Mouse (Mus musculus) small intestine, adult 2 months (tissue): ENCODE measurements around the gene 4930578G10Rik. TPM values are rescaled to one million over a fixed set of nuclear protein-coding genes. Genes with fewer than 3 reads are reported as not detected.

Experiments used
- H3K27ac ChIP-seq: fragments of 200-500 bp; 2 replicates; pipeline ENCODE4 v1.5.1; 2012; ENCODE audit warnings: low read depth, low read length, control low read depth, inconsistent platforms; ENCODE audit not compliant: insufficient read depth
- H3K27me3 ChIP-seq: fragments of 200-500 bp; 2 replicates; pipeline ENCODE4 v1.6.1; 2012; ENCODE audit warnings: mild to moderate bottlenecking, moderate library complexity, low read length, inconsistent platforms; ENCODE audit not compliant: control insufficient read depth, insufficient read depth
- H3K36me3 ChIP-seq: fragments of 200-500 bp; 2 replicates; pipeline ENCODE4 v1.6.1; 2012; ENCODE audit warnings: mild to moderate bottlenecking, low read length, control low read depth, inconsistent platforms; ENCODE audit not compliant: control insufficient read depth, insufficient read depth
- H3K4me1 ChIP-seq: fragments of 200-500 bp; 2 replicates; pipeline ENCODE4 v1.6.1; 2012; ENCODE audit warnings: low read length, inconsistent platforms, mixed read lengths; ENCODE audit not compliant: control insufficient read depth, insufficient read depth, insufficient read length
- H3K4me3 ChIP-seq: fragments of 200-500 bp; 2 replicates; pipeline ENCODE4 v1.5.1; 2012; ENCODE audit warnings: low read depth, mild to moderate bottlenecking, control low read depth, inconsistent platforms, low read length, moderate library complexity
- CTCF ChIP-seq: fragments of 200-500 bp; IDR thresholded peaks from 2 replicates; pipeline ENCODE4 v1.5.1; 2012; ENCODE audit warnings: low read depth, mild to moderate bottlenecking, control low read depth, inconsistent platforms, low read length, moderate library complexity, mixed read lengths; ENCODE audit not compliant: insufficient replicate concordance, insufficient read length; ENCODE audit errors: extremely low read depth
- POLR2A ChIP-seq: fragments of 200-500 bp; IDR thresholded peaks from 2 replicates; pipeline ENCODE4 v1.6.1; 2012; ENCODE audit warnings: low read depth, mild to moderate bottlenecking, control low read depth, inconsistent platforms, low read length, moderate library complexity
- WGBS: fragments of 180-500 bp; shearing (Covaris S2); methylation state at CpG from one replicate; pipeline ENCODE4 v1.1.7; 2018; 5-methylcytosine and 5-hydroxymethylcytosine counted together
- polyA plus RNA-seq: library from polyadenylated mRNA; depleted of rRNA; stranded (reverse); fragments of >200 nt; gene quantifications from 2 replicates; pipeline ENCODE4 v1.2.3, GENCODE M21; 2012; rRNA removed

4930578G10Rik gene
- polyA plus RNA-seq, 1 experiment: not detected

GRCm38 (mm10) chr4:42880677-42880948, 145.3 kb downstream of the 4930578G10Rik start:
- TF ChIP-seq CTCF: no peak
- no peak for TF ChIP-seq POLR2A
- Histone ChIP-seq H3K27me3 (no peaks in the 10 kb centered on the region; the same call in 1 of the 2 replicates), H3K36me3 (no peaks in the 10 kb centered on the region), H3K4me1 (no peaks in the 10 kb centered on the region), H3K27ac (no peak overlapping the region), H3K4me3 (no peak overlapping the region)
- WGBS: 10% methylated on average over 1 of the region's 1 CpGs

- TF ChIP-seq CTCF (no peak), POLR2A (no peak)
- Histone ChIP-seq H3K4me1 (no peaks in the 10 kb centered on the region), H3K36me3 (no peaks in the 10 kb centered on the region), H3K27me3 (no peaks in the 10 kb centered on the region; the same call in 1 of the 2 replicates), H3K4me3 (no peak overlapping the region), H3K27ac (no peak overlapping the region)
- WGBS: 81% methylated on average over 6 of the region's 6 CpGs
Observed at GRCm38 (mm10) chr4:42886926-42887325, 151.6 kb downstream of the 4930578G10Rik start.

DNA sequence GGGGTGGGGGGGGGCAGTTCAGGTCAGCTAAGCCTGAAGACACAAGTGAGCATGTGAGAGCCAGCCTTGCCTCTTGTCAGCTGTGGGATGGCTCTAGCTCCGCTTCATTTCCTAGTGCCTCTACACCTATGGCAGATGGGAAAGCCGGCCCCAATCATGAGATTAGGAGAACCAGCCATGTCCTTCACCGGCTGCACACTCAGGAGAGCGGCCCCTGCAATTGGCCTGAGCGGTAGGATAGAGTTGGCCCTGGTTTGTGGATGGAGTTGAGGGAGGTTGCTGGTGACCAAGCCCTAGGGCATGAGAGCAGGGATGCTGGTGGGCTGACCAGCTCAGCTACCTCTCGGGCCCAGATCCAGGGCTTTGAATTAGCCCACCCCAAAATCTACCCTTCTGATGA, 153.5 kb downstream of the 4930578G10Rik start:
- TF ChIP-seq POLR2A: no peak
- no peak for TF ChIP-seq CTCF

DNA sequence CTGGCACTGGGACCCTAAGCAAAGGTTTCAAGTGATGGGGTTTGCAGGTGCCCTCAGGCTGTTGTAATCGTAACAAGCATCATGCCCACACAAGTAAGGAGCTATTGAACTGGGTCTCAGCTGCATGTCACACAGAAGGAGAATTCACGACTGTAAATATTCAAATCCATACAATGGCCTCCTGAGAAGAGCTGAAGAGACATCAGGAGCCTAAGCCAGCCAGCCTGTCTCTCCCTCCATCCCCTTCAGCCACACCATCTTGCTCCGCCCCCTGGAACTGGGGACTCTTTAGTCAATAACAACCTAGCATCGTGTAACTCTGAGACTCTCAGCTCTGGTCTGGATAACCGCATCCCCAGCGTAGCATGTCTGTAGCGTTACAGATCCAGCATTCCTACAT, 155.8 kb downstream of the 4930578G10Rik start:
- Histone ChIP-seq H3K27me3 (no peaks in the 10 kb centered on the region), H3K36me3 (no peaks in the 10 kb centered on the region), H3K4me1 (no peaks in the 10 kb centered on the region), H3K27ac (no peak overlapping the region), H3K4me3 (no peak overlapping the region)
- TF ChIP-seq CTCF (no peak), POLR2A (no peak)
- WGBS: 68% methylated on average over 7 of the region's 7 CpGs

More for the DNA sequence above, 153.5 kb downstream of the 4930578G10Rik start:
- 90% methylated on average over 6 of the region's 6 CpGs for WGBS
- no peaks in the 10 kb centered on the region for H3K36me3 ChIP-seq
- H3K27ac ChIP-seq: no peak overlapping the region
- no peaks in the 10 kb centered on the region for H3K4me1 ChIP-seq
- no peaks in the 10 kb centered on the region; the same call in 1 of the 2 replicates for H3K27me3 ChIP-seq
- no peak overlapping the region for H3K4me3 ChIP-seq

- Histone ChIP-seq H3K36me3 (no peaks in the 10 kb centered on the region), H3K4me3 (no peak overlapping the region), H3K27me3 (no peaks in the 10 kb centered on the region), H3K4me1 (no peaks in the 10 kb centered on the region), H3K27ac (no peak overlapping the region)
- TF ChIP-seq POLR2A (no peak), CTCF (no peak)
- 76% methylated on average over 7 of the region's 7 CpGs for WGBS
Observed at GRCm38 (mm10) chr4:42895118-42895517, 159.8 kb downstream of the 4930578G10Rik start.

Other genes with a start within 250 kb of the 4930578G10Rik start
- not detected in 2 replicates for gene Fam205a2, start 207.4 kb upstream of the 4930578G10Rik start, polyA plus RNA-seq
- gene Gm10591, start 123.3 kb upstream of the 4930578G10Rik start, polyA plus RNA-seq: 0.57 TPM in 1 of 2 replicates, not detected in the other
- gene Gm2564, start 105.8 kb upstream of the 4930578G10Rik start, polyA plus RNA-seq: 0.61 and 1.3 TPM in 2 replicates
- not detected in 2 replicates for gene Ccl27b, start 80.3 kb upstream of the 4930578G10Rik start, polyA plus RNA-seq
- gene Il11ra2, start 73.7 kb upstream of the 4930578G10Rik start, polyA plus RNA-seq: not detected in 2 replicates
- 6.3 and 7.7 TPM in 2 replicates for gene Ccl19, start 21.0 kb downstream of the 4930578G10Rik start, polyA plus RNA-seq
- 31.7 and 33.1 TPM in 2 replicates for gene Ccl21a, start 38.4 kb downstream of the 4930578G10Rik start, polyA plus RNA-seq
- gene Fam205a1, start 118.3 kb downstream of the 4930578G10Rik start, polyA plus RNA-seq: not detected in 2 replicates
- not detected in 2 replicates for gene Gm12394, start 121.2 kb downstream of the 4930578G10Rik start, polyA plus RNA-seq
- not detected in 2 replicates for gene Fam205c, start 138.7 kb downstream of the 4930578G10Rik start, polyA plus RNA-seq
- gene Phf24, start 181.1 kb downstream of the 4930578G10Rik start, polyA plus RNA-seq: 0.37 and 0.46 TPM in 2 replicates
- 4.2 and 6.5 TPM in 2 replicates for gene Dnajb5, start 214.3 kb downstream of the 4930578G10Rik start, polyA plus RNA-seq
- gene 1700022I11Rik, start 234.1 kb downstream of the 4930578G10Rik start, polyA plus RNA-seq: not detected in 2 replicates